ENCODE assay signal across 20 mouse cellular contexts in genomic region chr17:6758845-6759244, GRCm38 (mm10). TPM values are rescaled to one million over a fixed set of nuclear protein-coding genes. Genes with fewer than 3 reads are reported as not detected.
DNase-seq lines count a peak whose midpoint lies in the region; ATAC-seq and TF ChIP-seq lines count a peak whose summit lies in the region.
"Had no signal": no experiment of that assay in that cellular context is flagged by ENCODE, and none has a peak within 500 bp of the region (broad histone marks: within the 10 kb centered on the region; RNA-seq: fewer than 3 reads in every experiment).

No protein-coding gene starts in this region.

- H3K36me3 ChIP-seq in hindbrain, embryonic 10.5 days = peaks cover 35% of the 10 kb centered on the region
- no peaks in the 10 kb centered on the region for H3K36me3 ChIP-seq in hindbrain, embryonic 11.5 days (ENCODE audit: control insufficient read depth, insufficient read depth, low read length)
- peaks cover 69% of the 10 kb centered on the region for H3K36me3 ChIP-seq in E14TG2a.4 (ENCODE audit: insufficient read depth, low read length)
- 0 out of 2 replicates have a peak, but pooled peaks cover 3% of the 10 kb centered on the region for H3K36me3 ChIP-seq in stomach, embryonic 16.5 days (ENCODE audit: control insufficient read depth, insufficient read depth, low read length)
- H3K36me3 ChIP-seq: embryonic facial prominence, embryonic 13.5 days had no signal

- no peak for DNase-seq in hindbrain, embryonic 10.5 days (ENCODE audit: low spot score)
- no peak for DNase-seq in hindbrain, embryonic 11.5 days (ENCODE audit: low spot score)
- no peak for DNase-seq in thymus, postnatal 36 days
- DNase-seq in thymus, postnatal 25 days = no peak
- DNase-seq: adrenal gland, adult 2 months; adrenal gland, postnatal 25 days; cerebellum, adult 18-20 months; cerebellum, adult 9-11 months; cerebellum, postnatal 36 days; gastrocnemius, adult 2 months; gastrocnemius, postnatal 36 days; heart, adult 18-20 months; kidney, adult 2 months had no signal

- H3K9ac ChIP-seq in hindbrain, embryonic 11.5 days (ENCODE audit: low read depth, low read length) = no peak overlapping the region
- H3K9ac ChIP-seq in stomach, embryonic 16.5 days (ENCODE audit: low read length) = no peak overlapping the region
- H3K9ac ChIP-seq: embryonic facial prominence, embryonic 13.5 days; hindbrain, embryonic 14.5 days had no signal

- WGBS in hindbrain, embryonic 10.5 days = 85% methylated on average over 8 of the region's 8 CpGs
- 82% methylated on average over 8 of the region's 8 CpGs for WGBS in hindbrain, embryonic 11.5 days
- 72% methylated on average over 8 of the region's 8 CpGs for WGBS in stomach, embryonic 16.5 days

- H3K9me3 ChIP-seq in hindbrain, embryonic 10.5 days = no peaks in the 10 kb centered on the region
- H3K9me3 ChIP-seq in hindbrain, embryonic 11.5 days (ENCODE audit: control insufficient read depth, low read length) = no peaks in the 10 kb centered on the region
- H3K9me3 ChIP-seq in E14TG2a.4 (ENCODE audit: low read length) = peaks cover 60% of the 10 kb centered on the region
- no peaks in the 10 kb centered on the region for H3K9me3 ChIP-seq in stomach, embryonic 16.5 days (replicated peaks; ENCODE audit: control insufficient read depth, low read length)
- H3K9me3 ChIP-seq: embryonic facial prominence, embryonic 13.5 days; heart, embryonic 10.5 days had no signal

- 0 out of 2 replicates have a peak, but pooled peaks cover 3% of the 10 kb centered on the region for H3K27me3 ChIP-seq in hindbrain, embryonic 10.5 days (ENCODE audit: insufficient read depth, poor library complexity, severe bottlenecking)
- H3K27me3 ChIP-seq in hindbrain, embryonic 11.5 days (ENCODE audit: control insufficient read depth, insufficient read depth, low read length) = no peaks in the 10 kb centered on the region
- no peaks in the 10 kb centered on the region for H3K27me3 ChIP-seq in E14TG2a.4 (ENCODE audit: insufficient read depth, low read length)
- H3K27me3 ChIP-seq in stomach, embryonic 16.5 days (ENCODE audit: control insufficient read depth, insufficient read depth, low read length) = no peaks in the 10 kb centered on the region
- H3K27me3 ChIP-seq: embryonic facial prominence, embryonic 13.5 days had no signal

- no peak overlapping the region for H3K4me3 ChIP-seq in hindbrain, embryonic 10.5 days
- no peak overlapping the region for H3K4me3 ChIP-seq in hindbrain, embryonic 11.5 days (ENCODE audit: low read depth, low read length)
- H3K4me3 ChIP-seq in E14TG2a.4 (replicated peaks; ENCODE audit: low read length) = peak overlapping the region; percentile 39
- no peak overlapping the region for H3K4me3 ChIP-seq in stomach, embryonic 16.5 days (replicated peaks; ENCODE audit: low read length)
- H3K4me3 ChIP-seq: embryonic facial prominence, embryonic 13.5 days; gastrocnemius, adult 2 months; heart, embryonic 10.5 days had no signal

- H3K4me2 ChIP-seq in hindbrain, embryonic 11.5 days (replicated peaks; ENCODE audit: low read depth, low read length) = no peak overlapping the region
- no peak overlapping the region for H3K4me2 ChIP-seq in stomach, embryonic 16.5 days (ENCODE audit: low read depth, low read length)
- H3K4me2 ChIP-seq: embryonic facial prominence, embryonic 13.5 days; hindbrain, embryonic 14.5 days had no signal

- H3K4me1 ChIP-seq in hindbrain, embryonic 10.5 days (replicated peaks) = peaks cover 31% of the 10 kb centered on the region
- H3K4me1 ChIP-seq in hindbrain, embryonic 11.5 days (replicated peaks; ENCODE audit: control insufficient read depth, insufficient read depth, low read length) = peaks cover 5% of the 10 kb centered on the region; the same call in 1 of the 2 replicates
- peaks cover 63% of the 10 kb centered on the region for H3K4me1 ChIP-seq in E14TG2a.4 (replicated peaks; ENCODE audit: low read depth, low read length)
- peaks cover 25% of the 10 kb centered on the region for H3K4me1 ChIP-seq in stomach, embryonic 16.5 days (ENCODE audit: control insufficient read depth, insufficient read depth, low read length)

- no peak for ATAC-seq in hindbrain, embryonic 11.5 days (ENCODE audit: low FRiP score)
- peak; percentile 42 for ATAC-seq in CD4-positive, CD25-positive, alpha-beta regulatory T cell, adult 4 months
- ATAC-seq in stomach, embryonic 16.5 days (ENCODE audit: insufficient read depth, low FRiP score) = no peak
- ATAC-seq: forebrain, embryonic 14.5 days had no signal

- H3K27ac ChIP-seq in hindbrain, embryonic 10.5 days = 0 out of 2 replicates have a peak overlapping the region, but pooled peaks have one; percentile 40
- no peak overlapping the region for H3K27ac ChIP-seq in hindbrain, embryonic 11.5 days (ENCODE audit: low read depth, low read length)
- H3K27ac ChIP-seq in stomach, embryonic 16.5 days (ENCODE audit: low read length) = peak overlapping the region; percentile 57; the same call in 1 of the 2 replicates
- H3K27ac ChIP-seq: embryonic facial prominence, embryonic 13.5 days; gastrocnemius, adult 2 months; hindbrain, embryonic 14.5 days had no signal

- TF ChIP-seq CTCF in E14TG2a.4 (conservative IDR thresholded peaks at IDR 0.05; ENCODE audit: low read length) = no peak

RNA-seq across cellular contexts. Expression of gene Ezr, which starts 23.7 kb away (rescaled TPM):
- 85.2 and 99.4 TPM in 2 replicates for polyA plus RNA-seq in hindbrain, embryonic 10.5 days (2016; fragmentation: Nextera tagmentation; extraction: Ambion mirVana)
- 73.8 and 91.1 TPM in 2 replicates for polyA plus RNA-seq in hindbrain, embryonic 11.5 days (2014; fragmentation: Nextera tagmentation; extraction: Ambion mirVana)
- 100 to 1,000 TPM; 110 to 136 TPM for polyA plus RNA-seq in CD4-positive, CD25-positive, alpha-beta regulatory T cell, adult 4 months (2017; shearing (Covaris generic))
- 266 and 335 TPM in 2 replicates for polyA plus RNA-seq in stomach, embryonic 16.5 days (2015; fragmentation: Nextera tagmentation; extraction: Ambion mirVana)
